Mouse (Mus musculus): ENCODE data around the gene Polr2i. TPM values are rescaled to one million over a fixed set of nuclear protein-coding genes. Genes with fewer than 3 reads are reported as not detected.

The Polr2i gene
- polyA plus RNA-seq, 1 experiment, result 174 TPM

DNA sequence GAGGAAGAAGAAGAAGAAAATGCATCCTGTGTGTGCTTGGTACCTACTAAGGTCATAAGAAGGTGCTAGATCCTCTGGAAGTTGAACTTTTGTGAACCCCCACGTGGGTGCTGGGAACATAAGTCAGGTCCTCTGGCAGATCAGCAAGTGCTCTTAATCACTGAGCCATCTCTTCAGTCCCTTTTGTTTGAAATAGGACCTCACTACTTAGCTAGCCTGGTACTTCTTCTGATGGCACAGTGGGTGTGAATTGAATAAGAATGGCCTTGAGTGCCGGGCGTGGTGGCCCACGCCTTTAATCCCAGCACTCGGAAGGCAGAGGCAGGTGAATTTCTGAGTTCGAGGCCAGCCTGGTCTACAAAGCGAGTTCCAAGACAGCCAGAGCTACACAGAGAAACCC is 34.2 kb downstream of the Polr2i start:
- TF ChIP-seq USF1 (IDR thresholded peaks at IDR 0.05; ENCODE audit: low read depth) (no peak), MYOG (IDR thresholded peaks at IDR 0.05; ENCODE audit: control insufficient read depth in 1 of 3, insufficient read depth in 1 of 3, insufficient read length in 2 of 3, low read depth in 2 of 3) (no peak), E2F4 (IDR thresholded peaks at IDR 0.05; ENCODE audit: insufficient read depth) (no peak), REST (IDR thresholded peaks at IDR 0.05; ENCODE audit: insufficient read depth, insufficient read length) (no peak), POLR2AphosphoS2 (IDR thresholded peaks at IDR 0.05; ENCODE audit: insufficient read length, low read depth) (no peak), SRF (IDR thresholded peaks at IDR 0.05; ENCODE audit: control insufficient read depth, insufficient read length, low read depth) (no peak), MYOD1 (IDR thresholded peaks at IDR 0.05; ENCODE audit: control insufficient read depth in 1 of 3, insufficient read length in 2 of 3, low read depth in 2 of 3) (no peak), TCF3 (IDR thresholded peaks at IDR 0.05; ENCODE audit: insufficient read length, low read depth) (no peak), TCF12 (IDR thresholded peaks at IDR 0.05; ENCODE audit: insufficient read depth, poor library complexity, severe bottlenecking) (no peak), MAX (IDR thresholded peaks at IDR 0.05; ENCODE audit: low read depth) (no peak), CEBPB (IDR thresholded peaks at IDR 0.05; ENCODE audit: insufficient read depth, poor library complexity, severe bottlenecking) (no peak), POLR2A (IDR thresholded peaks at IDR 0.05; ENCODE audit: insufficient read length, low read depth) (no peak)
- Histone ChIP-seq H3ac (ENCODE audit: control insufficient read depth, insufficient read length) (no peak overlapping the region), H3K4me3 (no peak overlapping the region), H3K27me3 (ENCODE audit: control insufficient read depth, insufficient read depth, insufficient read length) (no peaks in the 10 kb centered on the region), H3K79me2 (ENCODE audit: control insufficient read depth, insufficient read depth) (no peaks in the 10 kb centered on the region), H3K36me3 (ENCODE audit: control insufficient read depth, insufficient read depth) (no peaks in the 10 kb centered on the region), H3K4me2 (ENCODE audit: low read depth) (no peak overlapping the region)

DNA sequence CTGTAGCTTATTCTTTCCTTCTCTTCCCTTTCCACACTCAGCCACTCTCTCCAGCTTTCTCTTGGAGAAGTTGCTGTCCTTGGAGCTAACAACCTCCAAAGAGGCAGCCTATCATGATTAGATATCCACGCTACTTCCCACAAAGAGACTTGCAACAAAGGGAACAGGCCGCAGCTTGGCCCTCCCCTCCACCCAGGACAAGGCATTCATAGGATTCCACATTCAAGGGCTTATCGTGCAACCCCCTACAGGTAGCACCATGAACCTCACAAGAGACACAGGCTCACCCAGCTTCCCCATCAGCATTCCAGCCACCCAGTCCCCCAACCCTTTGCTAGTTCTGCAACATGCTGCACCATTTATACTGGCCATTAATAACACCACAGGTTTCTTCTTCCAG is 35.0 kb downstream of the Polr2i start:
- Histone ChIP-seq H3K79me2 (ENCODE audit: control insufficient read depth, insufficient read depth) (no peaks in the 10 kb centered on the region), H3ac (ENCODE audit: control insufficient read depth, insufficient read length) (no peak overlapping the region), H3K4me2 (ENCODE audit: low read depth) (no peak overlapping the region), H3K27me3 (ENCODE audit: control insufficient read depth, insufficient read depth, insufficient read length) (no peaks in the 10 kb centered on the region), H3K36me3 (ENCODE audit: control insufficient read depth, insufficient read depth) (no peaks in the 10 kb centered on the region), H3K4me3 (no peak overlapping the region)
- no peak for TF ChIP-seq MYOG (IDR thresholded peaks at IDR 0.05; ENCODE audit: control insufficient read depth in 1 of 3, insufficient read depth in 1 of 3, insufficient read length in 2 of 3, low read depth in 2 of 3)

DNA sequence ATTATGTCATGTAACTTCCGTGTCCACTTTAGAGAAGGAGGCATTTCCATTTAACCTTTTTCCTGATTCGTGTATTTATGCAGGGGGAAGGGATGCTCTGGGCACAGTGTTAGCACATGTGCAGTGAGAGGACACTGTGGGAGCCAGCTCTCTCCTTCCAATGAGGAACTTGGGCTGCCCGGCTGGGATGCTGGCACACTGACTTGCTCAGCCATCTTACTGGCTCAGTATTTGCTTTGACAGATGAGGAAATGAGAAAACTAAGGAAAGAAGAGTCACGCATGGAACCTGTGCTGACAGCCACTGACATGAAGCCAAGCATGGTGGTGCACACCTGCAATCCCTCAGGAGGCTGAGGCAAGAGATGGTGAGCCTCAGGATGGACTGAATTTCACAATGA is 37.9 kb downstream of the Polr2i start:
- H3K36me3 ChIP-seq (ENCODE audit: control insufficient read depth, insufficient read depth), result no peaks in the 10 kb centered on the region
- TF ChIP-seq USF1 (IDR thresholded peaks at IDR 0.05; ENCODE audit: low read depth) (no peak), MYOD1 (IDR thresholded peaks at IDR 0.05; ENCODE audit: control insufficient read depth in 1 of 3, insufficient read length in 2 of 3, low read depth in 2 of 3) (no peak), MYOG (IDR thresholded peaks at IDR 0.05; ENCODE audit: control insufficient read depth in 1 of 3, insufficient read depth in 1 of 3, insufficient read length in 2 of 3, low read depth in 2 of 3) (no peak), POLR2A (IDR thresholded peaks at IDR 0.05; ENCODE audit: insufficient read length, low read depth) (no peak), TCF3 (IDR thresholded peaks at IDR 0.05; ENCODE audit: insufficient read length, low read depth) (no peak), POLR2AphosphoS2 (IDR thresholded peaks at IDR 0.05; ENCODE audit: insufficient read length, low read depth) (no peak), REST (IDR thresholded peaks at IDR 0.05; ENCODE audit: insufficient read depth, insufficient read length) (no peak), MAX (IDR thresholded peaks at IDR 0.05; ENCODE audit: low read depth) (no peak), CEBPB (IDR thresholded peaks at IDR 0.05; ENCODE audit: insufficient read depth, poor library complexity, severe bottlenecking) (no peak), E2F4 (IDR thresholded peaks at IDR 0.05; ENCODE audit: insufficient read depth) (no peak), TCF12 (IDR thresholded peaks at IDR 0.05; ENCODE audit: insufficient read depth, poor library complexity, severe bottlenecking) (no peak), SRF (IDR thresholded peaks at IDR 0.05; ENCODE audit: control insufficient read depth, insufficient read length, low read depth) (no peak)

DNA sequence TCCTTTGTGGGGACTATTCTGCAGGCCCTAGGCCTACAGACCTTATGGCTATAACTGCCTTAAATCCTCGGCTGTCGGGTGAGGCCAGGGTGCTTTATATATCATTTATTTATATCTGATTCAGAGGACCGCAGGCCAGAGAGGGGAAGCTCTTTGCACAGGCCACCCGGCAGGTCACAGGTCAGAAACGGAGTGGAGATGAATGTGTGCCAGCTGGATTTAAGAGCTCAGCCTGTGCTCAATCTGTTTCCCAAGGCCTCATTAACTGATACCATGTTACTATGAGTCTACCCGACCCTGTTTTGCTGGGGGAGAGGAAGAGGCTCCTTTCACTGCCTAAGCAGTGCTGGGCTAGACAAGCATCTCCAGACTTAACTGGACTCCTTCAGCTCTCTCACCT is 42.6 kb downstream of the Polr2i start:
- Histone ChIP-seq H3K36me3 (ENCODE audit: control insufficient read depth, insufficient read depth) (no peaks in the 10 kb centered on the region), H3K79me2 (ENCODE audit: control insufficient read depth, insufficient read depth) (no peaks in the 10 kb centered on the region), H3ac (ENCODE audit: control insufficient read depth, insufficient read length) (no peak overlapping the region), H3K4me3 (no peak overlapping the region), H3K4me2 (ENCODE audit: low read depth) (no peak overlapping the region), H3K27me3 (ENCODE audit: control insufficient read depth, insufficient read depth, insufficient read length) (no peaks in the 10 kb centered on the region)
- no peak for TF ChIP-seq POLR2A (IDR thresholded peaks at IDR 0.05; ENCODE audit: insufficient read length, low read depth)

More for the DNA sequence above, 37.9 kb downstream of the Polr2i start:
- Histone ChIP-seq H3K79me2 (ENCODE audit: control insufficient read depth, insufficient read depth) (no peaks in the 10 kb centered on the region), H3K4me2 (ENCODE audit: low read depth) (no peak overlapping the region), H3K4me3 (no peak overlapping the region), H3ac (ENCODE audit: control insufficient read depth, insufficient read length) (no peak overlapping the region), H3K27me3 (ENCODE audit: control insufficient read depth, insufficient read depth, insufficient read length) (no peaks in the 10 kb centered on the region)

DNA sequence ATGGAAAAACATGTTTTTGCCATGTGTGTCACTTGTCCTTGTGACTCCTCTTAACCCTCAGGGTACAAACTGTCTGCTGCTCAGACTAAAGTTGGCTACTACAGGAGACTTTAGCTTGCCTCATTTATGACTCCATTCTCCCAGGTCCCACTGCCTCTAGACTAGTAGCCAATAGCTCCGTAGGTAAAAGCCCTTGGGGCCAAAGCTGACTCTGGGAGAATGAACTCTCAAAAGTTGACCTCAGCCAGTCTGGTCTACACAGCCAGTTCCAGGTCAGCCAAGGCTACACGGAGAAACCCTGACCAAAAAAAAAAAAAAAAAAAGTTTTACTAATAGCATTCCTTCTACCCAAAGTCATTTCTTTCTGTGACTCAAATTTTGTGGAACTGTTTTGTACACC is 47.2 kb downstream of the Polr2i start:
- no peaks in the 10 kb centered on the region for H3K79me2 ChIP-seq (ENCODE audit: control insufficient read depth, insufficient read depth)
- peak overlapping the region; percentile 36 for H3K4me3 ChIP-seq
- no peaks in the 10 kb centered on the region for H3K27me3 ChIP-seq (ENCODE audit: control insufficient read depth, insufficient read depth, insufficient read length)
- H3ac ChIP-seq (ENCODE audit: control insufficient read depth, insufficient read length), result no peak overlapping the region
- H3K36me3 ChIP-seq (ENCODE audit: control insufficient read depth, insufficient read depth), result no peaks in the 10 kb centered on the region
- peak overlapping the region; percentile 91 for H3K4me2 ChIP-seq (ENCODE audit: low read depth)
- TF ChIP-seq POLR2AphosphoS2 (IDR thresholded peaks at IDR 0.05; ENCODE audit: insufficient read length, low read depth) (no peak), MAX (IDR thresholded peaks at IDR 0.05; ENCODE audit: low read depth) (no peak), POLR2A (IDR thresholded peaks at IDR 0.05; ENCODE audit: insufficient read length, low read depth) (no peak), MYOD1 (IDR thresholded peaks at IDR 0.05; ENCODE audit: control insufficient read depth in 1 of 3, insufficient read length in 2 of 3, low read depth in 2 of 3) (no peak), E2F4 (IDR thresholded peaks at IDR 0.05; ENCODE audit: insufficient read depth) (no peak), MYOG (IDR thresholded peaks at IDR 0.05; ENCODE audit: control insufficient read depth in 1 of 3, insufficient read depth in 1 of 3, insufficient read length in 2 of 3, low read depth in 2 of 3) (no peak), USF1 (IDR thresholded peaks at IDR 0.05; ENCODE audit: low read depth) (no peak), TCF3 (IDR thresholded peaks at IDR 0.05; ENCODE audit: insufficient read length, low read depth) (no peak), TCF12 (IDR thresholded peaks at IDR 0.05; ENCODE audit: insufficient read depth, poor library complexity, severe bottlenecking) (no peak), CEBPB (IDR thresholded peaks at IDR 0.05; ENCODE audit: insufficient read depth, poor library complexity, severe bottlenecking) (no peak), REST (IDR thresholded peaks at IDR 0.05; ENCODE audit: insufficient read depth, insufficient read length) (no peak), SRF (IDR thresholded peaks at IDR 0.05; ENCODE audit: control insufficient read depth, insufficient read length, low read depth) (no peak)

Measured in myocyte (in vitro differentiated cells).